Mouse (Mus musculus): ENCODE measurements at regions not wholly inside any gene's neighbourhood (a gene's known extent, or its start where the extent isn't known, plus 50 kb on each side); places are given as distances from the start of the nearest gene placed in this dataset.

- no peak for DNase-seq (ENCODE audit: low read depth)
Observed at GRCm38 (mm10) chr13:99057293-99057588, 72.9 kb upstream of the 1700024P04Rik start.

GRCm38 (mm10) chr13:99056432-99057292, 72.3 kb upstream of the 1700024P04Rik start:
- no peak for DNase-seq (ENCODE audit: low read depth)

- no peak for DNase-seq (ENCODE audit: low read depth)
Observed at GRCm38 (mm10) chr13:99055609-99056321, 71.4 kb upstream of the 1700024P04Rik start.

- DNase-seq (ENCODE audit: low read depth): no peak
Observed at GRCm38 (mm10) chr13:99052076-99052475, 67.7 kb upstream of the 1700024P04Rik start.

GRCm38 (mm10) chr13:99049699-99050098, 65.3 kb upstream of the 1700024P04Rik start:
- DNase-seq (ENCODE audit: low read depth): no peak

- no peak for DNase-seq (ENCODE audit: low read depth)
Observed at GRCm38 (mm10) chr13:99048651-99049100, 64.3 kb upstream of the 1700024P04Rik start.

- no peak for DNase-seq (ENCODE audit: low read depth)
Observed at GRCm38 (mm10) chr13:99047219-99047618, 62.9 kb upstream of the 1700024P04Rik start.

GRCm38 (mm10) chr13:99046737-99047136, 62.4 kb upstream of the 1700024P04Rik start:
- no peak for DNase-seq (ENCODE audit: low read depth)

- DNase-seq (ENCODE audit: low read depth): no peak
Observed at GRCm38 (mm10) chr13:99042086-99042485, 57.7 kb upstream of the 1700024P04Rik start.

- DNase-seq (ENCODE audit: low read depth): no peak
Observed at GRCm38 (mm10) chr13:99041256-99041655, 56.9 kb upstream of the 1700024P04Rik start.

- no peak for DNase-seq (ENCODE audit: low read depth)
Observed at GRCm38 (mm10) chr13:99040846-99041245, 56.5 kb upstream of the 1700024P04Rik start.

- DNase-seq (ENCODE audit: low read depth): no peak
Observed at GRCm38 (mm10) chr13:99040171-99040570, 55.8 kb upstream of the 1700024P04Rik start.

GRCm38 (mm10) chr13:99039063-99039385, 54.7 kb upstream of the 1700024P04Rik start:
- DNase-seq (ENCODE audit: low read depth): no peak

- no peak for DNase-seq (ENCODE audit: low read depth)
Observed at GRCm38 (mm10) chr13:99038198-99039062, 54.1 kb upstream of the 1700024P04Rik start.

GRCm38 (mm10) chr13:99037131-99037530, 52.8 kb upstream of the 1700024P04Rik start:
- no peak for DNase-seq (ENCODE audit: low read depth)

All from fibroblast of lung, adult 2 months (primary cell).